Mouse (Mus musculus): ENCODE measurements at regions not wholly inside any gene's neighbourhood (a gene's known extent, or its start where the extent isn't known, plus 50 kb on each side); places are given as distances from the start of the nearest gene placed in this dataset.
A peak's percentile ranks its signal among the peaks of the same experiment; 100 is the strongest.

DNA sequence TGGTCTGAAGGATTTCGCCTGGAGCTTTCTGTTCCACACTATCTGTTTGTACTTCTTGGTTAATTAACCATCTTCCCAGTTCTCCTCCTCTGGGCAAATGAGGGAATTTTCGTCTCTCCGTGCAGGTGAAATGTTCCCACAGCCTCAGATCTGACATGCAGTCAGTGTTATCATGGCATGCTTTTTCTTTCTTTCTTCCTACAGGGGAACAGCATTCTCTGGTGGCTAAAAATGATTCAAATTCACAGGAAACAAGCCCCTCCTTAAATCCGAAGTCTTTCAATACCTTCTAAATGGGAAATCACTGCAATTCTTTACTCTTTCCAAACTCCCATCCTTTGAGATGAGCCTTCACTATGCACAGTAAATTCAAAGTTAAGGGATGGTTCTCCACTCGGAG is 429.7 kb downstream of the Sox2 start:
- no peak overlapping the region for H3K27ac ChIP-seq (ENCODE audit: insufficient read depth, low read depth, low read length)

DNA sequence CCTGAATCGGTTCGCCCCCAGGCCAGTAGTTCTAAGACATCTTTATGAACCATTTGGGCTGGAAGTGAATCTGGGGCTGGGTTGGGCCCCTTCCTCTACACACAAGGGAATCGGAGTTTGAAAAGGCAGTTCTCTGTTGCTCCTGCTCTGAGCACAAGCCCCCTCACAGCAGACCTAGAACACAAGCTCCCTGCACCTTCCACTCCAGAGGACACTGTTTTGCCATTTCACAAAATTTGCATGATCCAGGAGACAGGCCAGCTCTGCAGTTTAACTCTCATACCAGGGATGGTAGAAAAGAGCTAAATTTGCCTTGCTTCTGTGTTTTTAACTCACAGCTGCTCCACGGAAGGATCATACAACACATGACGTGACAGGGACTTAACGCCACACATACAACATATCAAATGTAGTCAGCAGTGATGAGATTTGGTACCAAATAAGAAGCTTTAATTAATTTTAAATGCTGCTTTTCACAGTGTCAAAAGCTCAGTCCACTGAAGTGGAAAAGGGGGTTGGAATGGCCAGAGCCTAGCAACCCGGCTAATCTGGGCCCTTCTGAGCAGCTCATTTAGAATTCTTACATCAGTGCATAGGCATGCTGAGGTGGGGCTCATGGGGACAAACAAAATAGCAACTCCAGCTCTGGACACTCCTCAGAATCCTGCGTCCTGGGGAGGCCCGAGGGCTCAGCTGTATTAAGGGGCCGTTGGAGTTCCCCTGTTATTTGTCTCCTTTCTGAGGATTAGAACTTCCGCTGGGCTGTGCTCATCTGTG is 434.1 kb downstream of the Sox2 start:
- no peak overlapping the region for H3K4me3 ChIP-seq (ENCODE audit: insufficient read depth, low read depth, low read length)
- 65% methylated on average over 11 of the region's 11 CpGs for WGBS
- no peak for TF ChIP-seq POLR2A (IDR thresholded peaks at IDR 0.05; ENCODE audit: insufficient read depth, low read depth, low read length)
- H3K27ac ChIP-seq (ENCODE audit: insufficient read depth, low read depth, low read length) = no peak overlapping the region
- peaks cover 8% of the 10 kb centered on the region; the same call in 1 of the 2 replicates for H3K4me1 ChIP-seq (ENCODE audit: control insufficient read depth, insufficient read depth, low read length)

More for the DNA sequence above, 429.7 kb downstream of the Sox2 start:
- Histone ChIP-seq H3K4me3 (ENCODE audit: insufficient read depth, low read depth, low read length) (no peak overlapping the region), H3K4me1 (ENCODE audit: control insufficient read depth, insufficient read depth, low read length) (no peaks in the 10 kb centered on the region)
- WGBS = 72% methylated on average over 5 of the region's 5 CpGs
- TF ChIP-seq CTCF (IDR thresholded peaks at IDR 0.05; ENCODE audit: insufficient read depth, low read depth, low read length) = no peak
- TF ChIP-seq POLR2A (IDR thresholded peaks at IDR 0.05; ENCODE audit: insufficient read depth, low read depth, low read length) = no peak

DNA sequence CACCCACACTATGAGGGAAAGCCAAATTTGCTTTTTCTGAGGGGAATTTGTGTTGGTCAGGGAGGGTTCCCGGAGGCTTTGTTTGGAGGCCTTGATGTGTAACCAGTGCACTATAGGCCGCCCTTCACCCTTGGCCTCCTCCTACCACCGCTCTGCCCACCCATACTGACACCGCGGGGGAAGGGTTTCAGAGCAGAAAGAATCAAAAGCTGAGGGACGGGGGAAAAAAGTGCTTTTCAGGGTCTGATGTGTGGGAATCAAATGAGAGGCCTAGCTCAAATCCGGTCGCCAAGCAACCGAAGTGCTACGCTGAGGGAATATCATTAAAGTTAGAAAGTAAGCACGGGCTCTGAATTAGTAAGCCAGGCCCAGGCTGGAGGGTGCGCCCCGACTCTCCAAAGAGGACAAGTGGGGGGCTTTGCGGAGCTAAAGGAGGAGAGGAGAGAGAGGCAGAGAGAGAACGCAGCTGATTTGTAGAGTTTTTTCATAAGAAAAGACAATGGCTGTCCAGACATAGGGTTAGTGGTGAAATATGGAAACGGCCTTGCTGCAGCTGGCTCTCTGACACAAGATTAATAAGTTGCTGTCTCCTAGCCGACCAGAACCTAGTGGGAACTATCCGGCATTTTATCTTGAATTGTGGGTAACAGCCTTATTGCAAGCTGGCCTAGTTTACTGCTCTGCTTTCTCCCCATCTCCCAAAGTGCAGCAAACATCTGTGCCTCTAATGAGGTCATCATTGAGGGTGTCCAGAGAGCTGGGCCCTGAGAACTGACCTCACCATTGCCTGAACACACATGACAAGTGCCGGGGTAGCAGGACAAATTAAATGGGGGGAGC is 438.3 kb downstream of the Sox2 start:
- Histone ChIP-seq H3K4me3 (ENCODE audit: insufficient read depth, low read depth, low read length) (no peak overlapping the region), H3K27ac (ENCODE audit: insufficient read depth, low read depth, low read length) (peak overlapping the region; percentile 38), H3K4me1 (ENCODE audit: control insufficient read depth, insufficient read depth, low read length) (peaks cover 8% of the 10 kb centered on the region; the same call in 1 of the 2 replicates)
- no peak for TF ChIP-seq POLR2A (IDR thresholded peaks at IDR 0.05; ENCODE audit: insufficient read depth, low read depth, low read length)
- no peak for TF ChIP-seq CTCF (IDR thresholded peaks at IDR 0.05; ENCODE audit: insufficient read depth, low read depth, low read length)
- 61% methylated on average over 19 of the region's 19 CpGs for WGBS

DNA sequence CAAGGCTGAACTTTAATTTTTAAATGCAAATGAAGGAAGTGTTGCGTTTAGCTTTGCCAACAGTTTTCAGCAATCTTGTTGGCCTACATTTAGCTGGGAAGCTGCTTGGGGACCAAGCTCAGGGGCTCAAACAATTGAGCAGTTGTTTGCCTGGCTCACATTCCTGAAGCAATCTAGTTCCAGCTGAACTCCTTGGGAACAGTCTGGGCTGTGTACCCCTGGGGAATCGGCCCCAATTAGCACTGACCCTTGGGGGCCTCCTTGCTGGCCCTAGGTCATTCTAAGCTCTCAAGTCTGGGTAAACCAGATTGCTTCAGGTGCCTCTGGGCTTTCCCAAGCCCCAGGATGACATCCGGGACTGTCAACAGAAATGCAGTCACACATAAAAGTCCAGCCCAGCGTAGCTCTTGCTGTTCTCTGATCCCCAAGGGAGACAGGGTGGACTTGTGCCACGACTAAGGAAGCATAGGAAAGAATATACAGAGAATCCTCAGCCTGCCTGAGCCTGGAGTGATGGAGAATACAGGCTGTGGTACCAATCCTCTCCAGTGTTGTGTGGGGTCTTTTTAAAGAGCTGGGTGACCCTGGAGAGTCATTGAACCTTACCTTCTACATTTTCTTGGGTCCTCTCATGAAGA is 440.4 kb downstream of the Sox2 start:
- H3K4me3 ChIP-seq (ENCODE audit: insufficient read depth, low read depth, low read length) = no peak overlapping the region
- 58% methylated on average over 5 of the region's 5 CpGs for WGBS
- peaks cover 8% of the 10 kb centered on the region; the same call in 1 of the 2 replicates for H3K4me1 ChIP-seq (ENCODE audit: control insufficient read depth, insufficient read depth, low read length)
- TF ChIP-seq POLR2A (IDR thresholded peaks at IDR 0.05; ENCODE audit: insufficient read depth, low read depth, low read length) = no peak
- H3K27ac ChIP-seq (ENCODE audit: insufficient read depth, low read depth, low read length) = 0 out of 2 replicates have a peak overlapping the region, but pooled peaks have one; percentile 67

DNA sequence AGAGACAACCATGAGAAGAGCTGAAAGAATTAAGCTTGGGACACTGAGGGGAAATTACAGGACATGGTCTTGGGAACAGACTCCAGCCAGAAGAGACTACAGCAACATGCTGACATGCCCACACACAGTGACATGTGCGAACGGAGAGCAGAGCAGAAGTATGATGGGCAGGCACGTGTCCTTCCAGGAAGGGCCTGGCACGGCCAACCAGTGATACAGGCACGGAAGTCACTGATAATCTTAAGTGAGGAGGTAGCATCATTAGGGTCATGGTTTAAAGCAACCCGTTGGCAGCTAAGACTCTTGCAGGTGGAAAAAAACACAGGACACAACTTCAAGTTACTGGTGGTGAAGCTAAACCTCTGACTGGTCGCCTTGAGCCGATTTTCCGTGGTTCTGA is 442.8 kb downstream of the Sox2 start:
- Histone ChIP-seq H3K27ac (ENCODE audit: insufficient read depth, low read depth, low read length) (no peak overlapping the region), H3K4me3 (ENCODE audit: insufficient read depth, low read depth, low read length) (no peak overlapping the region), H3K4me1 (ENCODE audit: control insufficient read depth, insufficient read depth, low read length) (peaks cover 8% of the 10 kb centered on the region; the same call in 1 of the 2 replicates)
- no peak for TF ChIP-seq POLR2A (IDR thresholded peaks at IDR 0.05; ENCODE audit: insufficient read depth, low read depth, low read length)
- 97% methylated on average over 9 of the region's 9 CpGs for WGBS

DNA sequence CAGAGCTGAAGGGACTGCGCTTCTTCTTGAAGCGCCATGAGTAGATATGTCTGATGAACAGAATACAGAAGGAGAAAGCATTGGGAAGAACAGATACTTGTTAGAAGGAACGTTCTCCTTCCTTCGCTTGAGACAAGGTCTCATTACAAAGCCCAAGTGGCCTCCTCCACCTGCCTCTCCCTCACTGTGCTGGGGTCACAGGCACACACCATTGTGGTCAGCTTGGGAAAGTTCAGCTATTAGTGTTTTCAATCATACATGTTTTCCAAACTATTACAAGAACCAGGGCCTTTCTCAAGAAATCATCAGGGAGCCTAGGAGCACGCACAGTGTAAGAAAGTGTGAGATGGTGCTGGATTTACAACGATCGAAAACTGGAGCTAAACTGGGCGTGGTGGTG is 445.0 kb downstream of the Sox2 start:
- WGBS = 96% methylated on average over 8 of the region's 8 CpGs
- Histone ChIP-seq H3K4me1 (ENCODE audit: control insufficient read depth, insufficient read depth, low read length) (no peaks in the 10 kb centered on the region), H3K27ac (ENCODE audit: insufficient read depth, low read depth, low read length) (no peak overlapping the region), H3K4me3 (ENCODE audit: insufficient read depth, low read depth, low read length) (no peak overlapping the region)
- TF ChIP-seq CTCF (IDR thresholded peaks at IDR 0.05; ENCODE audit: insufficient read depth, low read depth, low read length) (no peak), POLR2A (IDR thresholded peaks at IDR 0.05; ENCODE audit: insufficient read depth, low read depth, low read length) (no peak)

DNA sequence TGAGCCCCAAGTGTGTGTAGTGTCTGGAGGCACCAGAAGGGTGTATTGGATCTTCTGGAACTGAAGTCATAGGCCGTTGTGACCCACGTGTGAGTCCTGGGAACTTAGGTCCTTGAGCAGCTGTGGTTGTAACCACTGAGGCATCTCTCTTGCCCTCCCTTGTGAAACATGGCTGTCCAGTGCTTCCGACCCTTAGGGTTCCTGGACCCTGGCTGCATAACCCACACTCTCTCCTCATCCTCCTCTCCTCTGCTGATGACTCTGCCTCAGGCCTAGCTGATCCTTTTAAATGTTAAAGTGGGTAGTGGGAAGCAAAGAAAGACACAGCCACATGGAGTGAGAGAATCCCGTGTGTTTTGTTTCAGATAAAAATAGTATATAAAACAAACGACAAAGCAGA is 446.2 kb downstream of the Sox2 start:
- no peak overlapping the region for H3K27ac ChIP-seq (ENCODE audit: insufficient read depth, low read depth, low read length)
- no peak overlapping the region for H3K4me3 ChIP-seq (ENCODE audit: insufficient read depth, low read depth, low read length)
- TF ChIP-seq CTCF (IDR thresholded peaks at IDR 0.05; ENCODE audit: insufficient read depth, low read depth, low read length) (no peak), POLR2A (IDR thresholded peaks at IDR 0.05; ENCODE audit: insufficient read depth, low read depth, low read length) (no peak)
- 83% methylated on average over 5 of the region's 5 CpGs for WGBS
- H3K4me1 ChIP-seq (ENCODE audit: control insufficient read depth, insufficient read depth, low read length) = no peaks in the 10 kb centered on the region

DNA sequence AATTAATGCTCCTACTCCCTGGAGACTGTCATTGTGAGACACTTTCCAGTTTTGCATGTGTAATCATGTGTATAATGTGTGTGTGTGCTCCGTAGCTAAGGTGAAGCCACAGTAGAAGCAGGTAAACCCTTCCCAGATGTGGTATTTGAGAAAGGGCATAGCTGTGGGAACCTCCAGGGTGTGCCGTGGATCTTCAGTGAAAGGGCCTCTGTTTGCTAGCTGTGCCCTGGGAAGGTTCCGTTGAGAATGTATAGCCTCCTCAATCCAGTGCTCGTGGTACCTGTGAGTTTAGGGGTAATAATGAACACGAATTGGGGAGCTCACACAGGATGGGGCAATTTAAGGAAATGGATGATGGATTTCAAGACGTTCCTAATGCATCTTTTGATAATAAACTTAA is 447.6 kb downstream of the Sox2 start:
- WGBS = 88% methylated on average over 6 of the region's 6 CpGs
- TF ChIP-seq CTCF (IDR thresholded peaks at IDR 0.05; ENCODE audit: insufficient read depth, low read depth, low read length) (no peak), POLR2A (IDR thresholded peaks at IDR 0.05; ENCODE audit: insufficient read depth, low read depth, low read length) (no peak)
- Histone ChIP-seq H3K4me1 (ENCODE audit: control insufficient read depth, insufficient read depth, low read length) (no peaks in the 10 kb centered on the region), H3K27ac (ENCODE audit: insufficient read depth, low read depth, low read length) (no peak overlapping the region), H3K4me3 (ENCODE audit: insufficient read depth, low read depth, low read length) (no peak overlapping the region)

DNA sequence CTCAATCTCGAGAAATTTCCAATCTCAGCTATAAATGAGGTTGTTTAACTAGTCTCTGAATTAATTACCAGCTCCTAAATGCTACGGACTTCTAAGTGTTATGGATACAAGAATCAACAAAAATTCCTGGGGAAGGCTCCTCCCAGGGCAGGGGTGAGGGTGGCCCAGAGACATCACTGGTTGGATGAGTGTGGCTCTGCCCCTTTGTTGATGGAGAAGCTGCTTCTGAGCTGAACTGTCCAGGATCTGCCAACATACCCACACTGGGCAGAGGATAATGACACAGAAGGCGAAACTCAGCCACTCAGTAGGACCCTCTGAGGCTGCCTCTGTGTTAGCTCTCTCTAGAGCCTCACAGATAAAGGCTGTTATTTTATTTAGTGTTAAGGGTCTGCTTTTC is 449.0 kb downstream of the Sox2 start:
- 74% methylated on average over 3 of the region's 3 CpGs for WGBS
- Histone ChIP-seq H3K4me1 (ENCODE audit: control insufficient read depth, insufficient read depth, low read length) (no peaks in the 10 kb centered on the region), H3K4me3 (ENCODE audit: insufficient read depth, low read depth, low read length) (no peak overlapping the region), H3K27ac (ENCODE audit: insufficient read depth, low read depth, low read length) (no peak overlapping the region)
- no peak for TF ChIP-seq CTCF (IDR thresholded peaks at IDR 0.05; ENCODE audit: insufficient read depth, low read depth, low read length)
- no peak for TF ChIP-seq POLR2A (IDR thresholded peaks at IDR 0.05; ENCODE audit: insufficient read depth, low read depth, low read length)
